Mouse (Mus musculus) liver, embryonic 15.5 days (tissue): ENCODE measurements around the gene Wdr90. TPM values are rescaled to one million over a fixed set of nuclear protein-coding genes. Genes with fewer than 3 reads are reported as not detected.
A peak's percentile ranks its signal among the peaks of the same experiment; 100 is the strongest.
"Not testable (repeated sequence)": the region's sequence is repeated elsewhere in the genome, so short reads cannot be mapped to it uniquely, and the experiment has no call there.

Source experiments
- ATAC-seq: fragments of 200-750 bp; cut with Nextera tagmentation; 2 replicates; pipeline ENCODE4 v1.8.0; 2017; ENCODE audit warnings: moderate number of reproducible peaks, mild to moderate bottlenecking, moderate library complexity; ENCODE audit not compliant: insufficient read depth
- H3K27ac ChIP-seq: fragments of 300-500 bp; sonication (generic); replicated peaks from 2 replicates; pipeline ENCODE4 v1.5.1; 2015; ENCODE audit warnings: mild to moderate bottlenecking, inconsistent platforms
- H3K27me3 ChIP-seq: fragments of 300-500 bp; sonication (generic); 2 replicates; pipeline ENCODE4 v1.6.1; 2015; ENCODE audit warnings: mild to moderate bottlenecking, inconsistent platforms
- H3K36me3 ChIP-seq: fragments of 300-500 bp; sonication (generic); replicated peaks from 2 replicates; pipeline ENCODE4 v1.6.1; 2015; ENCODE audit warnings: moderate library complexity, mild to moderate bottlenecking, inconsistent platforms
- H3K4me1 ChIP-seq: fragments of 300-500 bp; sonication (generic); replicated peaks from 2 replicates; pipeline ENCODE4 v1.6.1; 2015; ENCODE audit warnings: inconsistent platforms
- H3K4me2 ChIP-seq: fragments of 300-500 bp; sonication (generic); 2 replicates; pipeline ENCODE4 v1.6.1; 2015; ENCODE audit warnings: moderate library complexity, mild to moderate bottlenecking, inconsistent platforms
- H3K4me3 ChIP-seq: fragments of 300-500 bp; sonication (generic); replicated peaks from 2 replicates; pipeline ENCODE4 v1.5.1; 2015; ENCODE audit warnings: mild to moderate bottlenecking, inconsistent platforms
- H3K9ac ChIP-seq: fragments of 300-500 bp; sonication (generic); 2 replicates; pipeline ENCODE4 v1.6.1; 2015; ENCODE audit warnings: moderate library complexity, mild to moderate bottlenecking, inconsistent platforms
- H3K9me3 ChIP-seq: fragments of 300-500 bp; sonication (generic); replicated peaks from 2 replicates; pipeline ENCODE4 v1.6.1; 2016; ENCODE audit warnings: inconsistent platforms
- WGBS: fragments of 180-500 bp; shearing (Covaris S2); methylation state at CpG from one replicate; pipeline ENCODE4 v1.1.7; 2015; ENCODE audit warnings: mixed read lengths; ENCODE audit not compliant: insufficient replicate concordance; 5-methylcytosine and 5-hydroxymethylcytosine counted together
- polyA plus RNA-seq: library from polyadenylated mRNA; unstranded; fragments of >200 nt; fragmentation: Nextera tagmentation; extraction: Ambion mirVana; gene quantifications from 2 replicates; pipeline ENCODE4 v1.2.1, GENCODE M21; 2015

The Wdr90 gene
- polyA plus RNA-seq, 1 experiment from 2014 or later, result 8.1 TPM

DNA sequence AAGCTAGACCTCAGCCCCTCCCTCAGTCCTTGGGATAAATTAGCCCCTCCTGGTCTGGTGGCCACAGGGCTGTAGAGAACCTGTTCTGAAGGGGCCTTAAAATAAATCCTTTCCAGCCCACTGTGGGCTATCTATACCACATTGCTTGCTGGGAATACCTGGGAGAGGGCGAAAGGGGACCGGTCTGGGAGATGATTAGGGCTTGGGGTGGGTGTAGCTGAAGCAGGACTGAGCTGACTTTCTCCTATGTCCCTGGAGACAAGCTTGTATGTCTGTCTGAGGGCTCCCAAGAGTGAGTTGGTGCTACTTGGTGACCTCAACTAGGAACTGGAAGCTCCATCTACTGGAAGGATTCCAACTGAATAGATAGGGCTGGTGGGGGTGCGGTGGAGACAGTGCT lies 15.7 kb upstream of the Wdr90 start:
- Histone ChIP-seq H3K27me3 (no peaks in the 10 kb centered on the region), H3K27ac (no peak overlapping the region), H3K4me2 (0 out of 2 replicates have a peak overlapping the region, but pooled peaks have one; percentile 89), H3K36me3 (peaks cover 21% of the 10 kb centered on the region), H3K4me3 (no peak overlapping the region), H3K9me3 (no peaks in the 10 kb centered on the region), H3K4me1 (peaks cover 65% of the 10 kb centered on the region), H3K9ac (no peak overlapping the region)
- WGBS, result 81% methylated on average over 3 of the region's 3 CpGs
- no peak for ATAC-seq

DNA sequence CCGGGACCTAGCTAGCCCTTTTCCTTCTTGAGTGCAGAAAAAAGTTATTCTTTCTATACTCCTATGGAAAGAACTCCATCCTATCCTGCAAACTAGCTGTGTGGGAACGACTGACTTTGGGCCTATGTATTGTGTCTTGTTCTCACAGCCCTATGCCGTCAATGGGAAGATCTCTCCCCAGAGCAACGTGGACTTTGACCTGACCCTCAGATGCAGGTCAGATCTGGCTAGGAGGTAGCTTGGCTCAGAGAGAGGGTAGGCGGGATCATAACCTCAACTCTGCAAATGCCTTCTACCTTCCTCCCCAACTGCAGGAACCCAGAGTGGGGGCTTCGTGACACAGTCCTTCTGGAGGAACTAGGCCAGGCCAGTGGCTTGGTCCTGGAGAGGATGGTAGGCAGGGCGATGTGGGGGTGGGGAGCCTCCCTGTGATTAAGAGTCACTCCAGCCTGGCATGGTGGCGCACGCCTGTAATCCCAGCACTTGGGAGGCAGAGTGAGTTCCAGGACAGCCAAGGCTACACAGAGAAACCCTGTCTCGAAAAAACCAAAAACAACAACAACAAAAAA lies 15.1 kb upstream of the Wdr90 start:
- H3K27me3 ChIP-seq, result no peaks in the 10 kb centered on the region
- peak overlapping the region; percentile 89 for H3K4me2 ChIP-seq
- no peak for ATAC-seq
- peaks cover 60% of the 10 kb centered on the region for H3K4me1 ChIP-seq
- H3K27ac ChIP-seq, result peak overlapping the region; percentile 90; the same call in 1 of the 2 replicates
- peaks cover 21% of the 10 kb centered on the region for H3K36me3 ChIP-seq
- H3K4me3 ChIP-seq, result peak overlapping the region; percentile 85
- 61% methylated on average over 10 of the region's 10 CpGs for WGBS
- no peaks in the 10 kb centered on the region for H3K9me3 ChIP-seq
- H3K9ac ChIP-seq, result 0 out of 2 replicates have a peak overlapping the region, but pooled peaks have one; percentile 79

DNA sequence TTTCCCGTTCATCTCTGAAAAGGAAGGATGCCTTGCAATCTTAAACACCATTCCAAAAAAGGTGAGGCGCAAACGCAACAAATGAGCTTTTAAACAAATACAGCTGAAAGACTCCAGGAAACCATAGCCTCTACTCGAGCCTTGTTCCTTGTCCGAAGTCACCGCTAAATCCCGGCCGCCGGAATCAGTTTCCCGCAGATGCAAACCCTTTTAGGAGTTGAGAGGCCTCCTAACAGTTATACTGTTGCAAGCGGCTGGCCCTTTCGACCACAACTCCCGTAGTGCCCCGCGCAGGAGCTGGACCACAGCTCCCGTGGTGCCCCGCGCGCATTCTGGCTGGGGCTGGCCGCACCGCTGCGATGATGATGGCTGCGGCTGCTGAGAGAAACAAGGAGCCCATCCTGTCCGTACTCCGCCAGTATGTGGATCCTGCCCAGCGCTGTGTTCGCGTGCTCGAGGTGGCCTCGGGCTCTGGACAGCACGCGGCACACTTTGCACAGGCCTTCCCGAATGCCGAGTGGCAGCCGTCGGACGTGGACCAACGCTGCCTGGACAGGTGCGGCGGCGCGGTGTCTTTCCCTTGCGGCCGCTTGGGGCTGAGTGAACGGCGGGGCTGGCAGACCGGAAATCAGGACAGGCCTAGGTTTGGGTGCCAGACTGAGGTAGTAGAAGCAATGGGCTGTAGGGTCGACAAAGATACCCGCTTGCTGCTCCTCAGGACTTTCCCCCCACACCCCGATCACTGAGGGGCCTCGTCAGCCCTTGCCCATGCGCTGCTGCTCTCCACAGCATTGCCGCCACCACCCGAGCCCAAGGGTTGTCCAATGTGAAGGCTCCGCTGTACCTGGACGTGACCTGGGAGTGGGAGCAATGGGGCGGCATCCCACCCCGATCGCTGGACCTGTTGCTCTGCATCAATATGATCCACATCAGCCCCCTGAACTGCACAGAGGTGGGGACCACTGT lies 14.2 kb upstream of the Wdr90 start:
- Histone ChIP-seq H3K36me3 (peaks cover 21% of the 10 kb centered on the region), H3K4me3 (peak overlapping the region; percentile 85), H3K9me3 (no peaks in the 10 kb centered on the region), H3K27me3 (no peaks in the 10 kb centered on the region), H3K27ac (peak overlapping the region; percentile 90), H3K4me2 (peak overlapping the region; percentile 89), H3K4me1 (peaks cover 50% of the 10 kb centered on the region), H3K9ac (peak overlapping the region; percentile 79)
- 1% methylated on average over 59 of the region's 59 CpGs for WGBS
- ATAC-seq, result peak; percentile 81

DNA sequence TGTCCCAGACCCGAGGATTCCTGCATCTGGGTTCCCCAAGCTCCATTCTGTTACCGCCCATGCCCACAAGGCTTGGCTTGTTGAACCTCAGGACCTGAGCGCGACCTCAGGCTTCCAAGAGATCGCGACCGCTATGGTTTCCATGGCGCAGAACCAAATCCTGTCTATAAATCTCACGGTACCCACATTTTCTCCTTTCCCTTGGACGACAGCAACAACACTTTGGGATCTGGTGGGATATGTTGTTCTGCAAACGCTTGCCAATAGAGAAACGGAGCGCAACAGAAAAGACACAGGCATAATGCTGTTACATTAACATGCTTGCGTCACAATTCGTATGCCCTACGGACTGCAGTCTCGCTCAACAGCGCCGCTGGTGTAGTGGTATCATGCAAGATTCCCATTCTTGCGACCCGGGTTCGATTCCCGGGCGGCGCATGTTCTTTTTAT lies 13.4 kb upstream of the Wdr90 start, which contains the start of gene Mettl26:
Gene Mettl26 (plus strand): TSS at position 354 of the 450 bp plus-strand sequence.
- under 1% methylated on average over 25 of the region's 25 CpGs for WGBS
- Histone ChIP-seq H3K4me1 (peaks cover 43% of the 10 kb centered on the region), H3K4me2 (peak within 1 kb of the TSS; percentile 89), H3K4me3 (peak within 1 kb of the TSS; percentile 85), H3K27ac (peak within 1 kb of the TSS; percentile 90), H3K36me3 (peaks cover 21% of the 10 kb centered on the region), H3K9ac (peak within 1 kb of the TSS; percentile 79), H3K9me3 (no peaks in the 10 kb centered on the region), H3K27me3 (no peaks in the 10 kb centered on the region)
- ATAC-seq, result peak; percentile 64

DNA sequence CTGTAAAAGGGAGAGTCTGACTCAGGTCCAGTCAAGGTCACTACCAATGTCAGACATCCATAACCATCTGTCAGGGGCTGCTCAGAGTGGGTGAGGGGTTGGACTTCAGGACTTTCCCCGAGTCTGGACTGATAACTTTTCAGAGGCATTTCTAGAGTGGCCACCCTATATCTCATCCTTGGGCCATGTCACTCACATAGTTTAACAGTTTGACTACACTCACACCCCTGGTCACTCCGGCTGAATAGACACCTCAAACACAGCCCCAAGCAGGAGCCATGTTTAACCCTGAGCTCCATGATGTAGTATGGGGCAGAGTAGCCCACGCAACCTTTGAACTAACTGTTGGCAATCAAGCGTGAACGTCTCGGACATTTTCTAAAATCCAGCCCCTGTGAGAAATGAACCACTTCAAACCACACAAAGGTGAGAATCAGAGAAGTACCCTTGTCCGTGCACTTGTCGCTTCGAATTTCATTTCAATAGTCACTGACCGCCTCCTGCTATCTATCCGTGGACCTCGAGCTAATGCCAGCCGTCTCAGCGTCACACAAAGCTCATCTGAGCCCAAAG lies 12.9 kb upstream of the Wdr90 start:
- no peak for ATAC-seq
- Histone ChIP-seq H3K4me3 (peak overlapping the region; percentile 85), H3K36me3 (peaks cover 15% of the 10 kb centered on the region), H3K4me1 (peaks cover 40% of the 10 kb centered on the region), H3K9me3 (no peaks in the 10 kb centered on the region), H3K4me2 (peak overlapping the region; percentile 89), H3K27me3 (no peaks in the 10 kb centered on the region), H3K9ac (peak overlapping the region; percentile 58), H3K27ac (peak overlapping the region; percentile 54)
- WGBS, result 10% methylated on average over 14 of the region's 14 CpGs

DNA sequence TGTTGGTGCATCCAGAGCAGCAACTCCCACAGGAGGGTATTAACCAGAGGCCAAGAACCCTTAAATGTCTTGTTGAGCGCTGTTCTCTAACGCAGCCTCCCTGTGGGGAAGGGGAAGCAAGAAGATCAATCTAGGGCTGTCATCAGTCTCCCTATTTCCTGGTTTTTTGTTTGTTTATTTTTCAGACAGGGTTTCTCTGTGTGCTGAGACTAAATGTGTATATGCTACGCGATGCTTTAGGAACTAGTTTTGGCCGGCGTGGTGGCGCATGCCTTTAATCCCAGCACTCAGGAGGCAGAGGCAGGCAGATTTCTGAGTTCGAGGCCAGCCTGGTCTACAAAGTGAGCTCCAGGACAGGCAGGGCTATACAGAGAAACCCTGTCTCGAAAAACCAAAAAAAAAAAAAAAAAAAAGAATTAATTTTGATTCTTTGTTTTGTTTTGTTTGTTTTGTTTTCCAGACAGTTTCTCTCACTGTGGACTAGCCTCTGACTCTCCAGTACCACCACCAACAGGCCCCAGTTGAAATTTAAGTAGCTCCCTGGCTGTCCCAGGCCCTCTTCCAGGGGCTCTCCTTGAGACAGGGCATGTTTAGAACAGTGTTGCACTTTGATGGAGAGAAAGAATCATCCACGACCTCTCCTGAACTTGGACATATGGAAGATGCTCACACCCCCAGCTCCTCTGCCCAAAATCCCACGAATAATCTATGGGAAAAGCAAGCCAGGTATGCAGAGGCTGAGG lies 12.3 kb upstream of the Wdr90 start:
- no peak for ATAC-seq
- peak overlapping the region; percentile 89 for H3K4me2 ChIP-seq
- no peaks in the 10 kb centered on the region for H3K9me3 ChIP-seq
- WGBS, result 72% methylated on average over 11 of the region's 11 CpGs
- H3K4me1 ChIP-seq, result peaks cover 46% of the 10 kb centered on the region
- H3K9ac ChIP-seq, result no peak overlapping the region
- no peaks in the 10 kb centered on the region for H3K27me3 ChIP-seq
- H3K27ac ChIP-seq, result 0 out of 2 replicates have a peak overlapping the region, but pooled peaks have one; percentile 54
- H3K36me3 ChIP-seq, result peaks cover 11% of the 10 kb centered on the region
- H3K4me3 ChIP-seq, result peak overlapping the region; percentile 85; the same call in 1 of the 2 replicates

DNA sequence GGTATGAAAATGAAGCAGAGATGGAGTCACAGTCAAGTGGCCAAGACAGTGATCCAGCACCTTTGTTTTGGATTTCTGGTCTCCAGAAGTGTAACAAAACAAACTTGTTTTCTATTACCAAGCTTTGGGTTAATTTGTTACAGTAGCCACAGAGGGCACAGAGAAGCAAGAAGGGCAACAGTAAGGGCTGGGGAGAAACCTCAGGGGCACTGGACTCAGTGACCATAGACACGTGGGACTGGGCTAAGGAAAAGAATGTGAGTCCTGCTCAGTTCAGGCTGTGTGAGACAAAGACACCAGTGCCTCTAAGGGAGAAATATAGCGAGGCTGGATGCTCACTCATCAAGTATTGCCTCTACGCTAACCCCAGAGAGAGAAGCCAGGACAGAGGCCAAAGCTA lies 11.4 kb upstream of the Wdr90 start:
- ATAC-seq, result no peak
- no peak overlapping the region for H3K4me2 ChIP-seq

DNA sequence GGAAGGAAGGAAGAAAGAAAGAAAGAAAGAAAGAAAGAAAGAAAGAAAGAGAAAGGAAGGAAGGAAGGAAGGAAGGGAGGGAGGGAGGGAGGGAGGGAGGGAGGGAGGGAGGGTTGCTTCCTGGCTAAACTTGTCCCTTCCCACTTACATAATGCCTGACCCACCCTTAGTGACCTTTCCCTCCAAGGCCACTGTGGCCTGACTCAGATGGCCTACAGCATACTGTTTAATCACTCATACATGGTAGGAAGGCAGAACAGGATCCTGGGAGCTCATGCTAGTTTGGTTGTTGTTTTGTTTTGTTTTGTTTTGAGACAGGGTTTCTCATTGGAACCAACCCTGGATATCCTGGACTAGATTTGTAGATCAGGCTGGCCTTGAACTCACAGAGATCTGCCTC lies 10.3 kb upstream of the Wdr90 start:
- H3K27me3 ChIP-seq, H3K27ac ChIP-seq, H3K4me2 ChIP-seq, H3K9me3 ChIP-seq, ATAC-seq, H3K4me3 ChIP-seq, H3K9ac ChIP-seq, H3K36me3 ChIP-seq: not testable (repeated sequence)
- peaks cover 49% of the 10 kb centered on the region for H3K4me1 ChIP-seq

More for the DNA sequence above, 11.4 kb upstream of the Wdr90 start:
- Histone ChIP-seq H3K4me1 (peaks cover 48% of the 10 kb centered on the region), H3K36me3 (peaks cover 2% of the 10 kb centered on the region), H3K4me3 (no peak overlapping the region), H3K9ac (no peak overlapping the region), H3K9me3 (no peaks in the 10 kb centered on the region), H3K27ac (no peak overlapping the region), H3K27me3 (no peaks in the 10 kb centered on the region)
- 73% methylated on average over 3 of the region's 3 CpGs for WGBS

DNA sequence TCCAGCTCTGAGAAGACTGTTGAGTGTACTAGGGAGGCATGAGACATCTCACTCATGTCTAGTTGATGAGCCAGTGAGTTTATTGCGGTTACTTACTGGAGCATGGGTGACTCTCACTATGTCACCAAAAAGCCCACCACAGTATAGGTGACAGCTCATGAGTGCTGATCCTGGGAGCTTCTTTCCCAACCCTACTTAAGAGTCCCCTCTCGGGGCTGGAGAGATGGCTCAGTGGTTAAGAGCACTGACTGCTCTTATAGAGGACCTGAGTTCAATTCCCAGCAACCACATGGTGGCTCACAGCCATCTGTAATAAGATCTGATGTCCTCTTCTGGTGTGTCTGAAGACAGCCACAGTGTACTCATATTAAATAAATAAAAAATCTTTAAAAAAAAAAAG lies 8.7 kb upstream of the Wdr90 start:
- H3K9ac ChIP-seq, result no peak overlapping the region
- H3K4me3 ChIP-seq, result no peak overlapping the region
- no peaks in the 10 kb centered on the region for H3K27me3 ChIP-seq
- no peaks in the 10 kb centered on the region for H3K9me3 ChIP-seq
- H3K4me1 ChIP-seq, result peaks cover 42% of the 10 kb centered on the region
- WGBS, result 75% methylated on average over 2 of the region's 2 CpGs
- ATAC-seq, result no peak
- no peak overlapping the region for H3K27ac ChIP-seq
- peaks cover 6% of the 10 kb centered on the region; the same call in 1 of the 2 replicates for H3K36me3 ChIP-seq
- no peak overlapping the region for H3K4me2 ChIP-seq

DNA sequence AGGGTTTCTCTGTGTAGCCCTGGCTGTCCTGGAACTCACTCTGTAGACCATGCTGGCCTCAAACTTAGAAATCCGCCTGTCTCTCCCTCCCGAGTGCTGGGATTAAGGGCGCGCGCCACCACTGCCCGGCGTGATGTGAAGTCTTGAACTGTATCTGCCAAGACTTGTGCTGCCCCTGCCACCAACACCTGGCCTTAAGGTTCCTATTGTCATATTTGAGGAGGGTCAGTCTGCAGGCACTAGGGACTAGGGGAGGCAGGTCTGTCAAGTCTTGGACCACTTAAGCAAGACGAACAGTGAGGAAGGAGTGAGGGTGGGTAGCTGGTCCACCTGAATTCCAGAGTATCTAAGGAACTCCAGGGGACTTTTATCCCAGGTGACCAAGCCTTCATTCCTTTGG lies 8.2 kb upstream of the Wdr90 start:
- WGBS, result 81% methylated on average over 8 of the region's 8 CpGs
- no peak for ATAC-seq

More for the DNA sequence above, 8.2 kb upstream of the Wdr90 start:
- no peak overlapping the region for H3K4me2 ChIP-seq
- peaks cover 39% of the 10 kb centered on the region for H3K4me1 ChIP-seq
- no peak overlapping the region for H3K9ac ChIP-seq
- no peak overlapping the region for H3K27ac ChIP-seq
- no peak overlapping the region for H3K4me3 ChIP-seq
- no peaks in the 10 kb centered on the region for H3K27me3 ChIP-seq
- H3K9me3 ChIP-seq, result no peaks in the 10 kb centered on the region
- peaks cover 8% of the 10 kb centered on the region for H3K36me3 ChIP-seq
